Mouse (Mus musculus): ENCODE data around the gene Zcchc14. TPM values are rescaled to one million over a fixed set of nuclear protein-coding genes. Genes with fewer than 3 reads are reported as not detected.

Zcchc14 gene
- polyA plus RNA-seq, 1 experiment, result 0.19 TPM

DNA sequence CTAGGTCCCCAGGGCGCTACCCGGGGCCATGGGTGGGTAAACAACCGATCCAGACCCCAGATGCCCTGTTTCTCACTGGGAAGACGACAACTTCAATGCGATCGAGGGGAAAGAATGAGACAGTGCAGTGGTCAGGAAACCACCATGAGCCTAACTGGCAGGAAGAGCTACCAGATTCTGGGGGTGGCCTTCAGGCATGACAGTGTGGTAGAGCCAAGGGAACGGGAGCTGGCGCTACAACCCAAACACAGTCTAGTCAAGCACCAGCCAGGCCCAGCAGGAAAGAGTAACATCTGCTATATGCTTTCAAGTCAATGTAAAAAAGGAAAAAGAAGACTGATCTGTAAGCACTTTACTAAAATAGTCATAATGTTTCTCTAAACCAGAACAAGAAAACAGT is 16.5 kb downstream of the Zcchc14 start:
- H3K27me3 ChIP-seq (replicated peaks), result peaks cover 80% of the 10 kb centered on the region
- H3K9me3 ChIP-seq, result no peaks in the 10 kb centered on the region
- peaks cover 21% of the 10 kb centered on the region for H3K4me1 ChIP-seq
- H3K36me3 ChIP-seq (replicated peaks; ENCODE audit: low read length), result no peaks in the 10 kb centered on the region
- no peak overlapping the region for H3K4me3 ChIP-seq (replicated peaks)
- TF ChIP-seq FLI1 (IDR thresholded peaks at IDR 0.05; ENCODE audit: low read length) (no peak), GATA1 (IDR thresholded peaks at IDR 0.05; ENCODE audit: borderline replicate concordance, low read length) (no peak)

DNA sequence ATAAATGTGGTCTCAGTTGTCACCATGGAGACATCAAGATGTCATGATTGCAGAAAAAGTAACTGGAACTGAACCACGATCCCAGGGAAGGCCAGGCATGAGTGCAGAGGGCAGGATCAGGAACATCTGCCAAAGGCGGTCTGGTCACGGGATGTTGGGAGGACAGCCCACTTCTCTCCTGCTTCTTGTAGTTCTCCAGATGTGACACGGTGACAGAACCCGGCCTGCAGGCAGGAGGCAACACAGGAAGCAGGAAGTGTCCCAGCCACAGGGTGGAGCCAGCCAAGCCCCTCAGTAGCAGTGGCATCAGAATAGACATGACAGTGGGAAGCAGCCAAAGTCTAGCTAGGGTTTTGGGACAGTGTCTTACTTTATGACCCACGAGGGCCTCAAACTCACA is 17.2 kb downstream of the Zcchc14 start:
- H3K4me1 ChIP-seq, result peaks cover 20% of the 10 kb centered on the region
- TF ChIP-seq GATA1 (IDR thresholded peaks at IDR 0.05; ENCODE audit: borderline replicate concordance, low read length), result no peak
- TF ChIP-seq FLI1 (IDR thresholded peaks at IDR 0.05; ENCODE audit: low read length), result no peak
- H3K27me3 ChIP-seq (replicated peaks), result peaks cover 82% of the 10 kb centered on the region
- H3K9me3 ChIP-seq, result no peaks in the 10 kb centered on the region
- no peaks in the 10 kb centered on the region for H3K36me3 ChIP-seq (replicated peaks; ENCODE audit: low read length)
- peak overlapping the region; percentile 64 for H3K4me3 ChIP-seq (replicated peaks)

DNA sequence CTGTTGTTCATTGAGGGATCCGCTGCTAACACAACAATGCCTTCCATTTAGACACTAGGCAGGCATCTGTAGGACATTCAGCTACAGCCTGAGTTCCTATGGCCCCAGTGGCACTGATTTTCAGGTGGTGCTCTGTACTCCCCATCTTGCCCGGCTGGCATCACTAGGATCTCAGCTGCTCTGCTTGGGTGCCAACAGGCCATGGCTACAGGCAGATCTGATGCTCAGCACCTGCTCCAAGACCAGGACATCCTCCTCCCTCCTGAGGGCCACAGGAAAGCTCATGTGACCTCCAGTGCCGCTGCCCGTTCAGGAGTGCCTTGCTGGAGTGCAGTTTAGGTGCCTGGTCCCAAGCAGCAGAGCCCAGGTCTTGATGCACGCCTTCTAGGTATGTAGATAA is 20.3 kb downstream of the Zcchc14 start:
- TF ChIP-seq FLI1 (IDR thresholded peaks at IDR 0.05; ENCODE audit: low read length) (no peak), GATA1 (IDR thresholded peaks at IDR 0.05; ENCODE audit: borderline replicate concordance, low read length) (no peak)
- peaks cover 20% of the 10 kb centered on the region for H3K4me1 ChIP-seq
- H3K36me3 ChIP-seq (replicated peaks; ENCODE audit: low read length), result no peaks in the 10 kb centered on the region
- no peak overlapping the region for H3K4me3 ChIP-seq (replicated peaks)
- peaks cover 73% of the 10 kb centered on the region for H3K27me3 ChIP-seq (replicated peaks)
- peaks cover 19% of the 10 kb centered on the region for H3K9me3 ChIP-seq

DNA sequence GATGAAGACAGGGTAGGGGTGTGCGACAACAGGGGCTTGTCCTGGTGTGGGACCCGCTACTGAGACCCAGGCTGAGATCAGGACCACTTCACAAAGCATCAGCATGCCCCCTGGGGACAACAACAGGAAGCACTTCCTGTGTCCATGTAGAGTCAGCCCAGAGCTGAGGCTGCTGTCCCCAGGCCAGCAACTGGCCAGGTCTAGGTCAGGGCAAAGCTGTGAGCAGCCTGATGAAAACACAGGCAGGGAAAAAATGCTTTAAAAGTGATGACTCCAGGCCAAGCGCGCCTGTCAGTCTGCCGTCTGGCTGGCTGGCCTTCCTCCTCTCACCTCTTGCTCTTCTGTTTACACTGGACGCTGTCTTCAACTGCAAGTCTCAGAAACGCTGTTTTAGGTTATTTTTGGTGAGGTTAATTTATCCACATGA is 21.0 kb downstream of the Zcchc14 start:
- Histone ChIP-seq H3K4me3 (replicated peaks) (no peak overlapping the region), H3K4me1 (peaks cover 16% of the 10 kb centered on the region), H3K36me3 (replicated peaks; ENCODE audit: low read length) (no peaks in the 10 kb centered on the region), H3K9me3 (peaks cover 21% of the 10 kb centered on the region), H3K27me3 (replicated peaks) (peaks cover 74% of the 10 kb centered on the region)
- no peak for TF ChIP-seq FLI1 (IDR thresholded peaks at IDR 0.05; ENCODE audit: low read length)
- TF ChIP-seq GATA1 (IDR thresholded peaks at IDR 0.05; ENCODE audit: borderline replicate concordance, low read length), result no peak

DNA sequence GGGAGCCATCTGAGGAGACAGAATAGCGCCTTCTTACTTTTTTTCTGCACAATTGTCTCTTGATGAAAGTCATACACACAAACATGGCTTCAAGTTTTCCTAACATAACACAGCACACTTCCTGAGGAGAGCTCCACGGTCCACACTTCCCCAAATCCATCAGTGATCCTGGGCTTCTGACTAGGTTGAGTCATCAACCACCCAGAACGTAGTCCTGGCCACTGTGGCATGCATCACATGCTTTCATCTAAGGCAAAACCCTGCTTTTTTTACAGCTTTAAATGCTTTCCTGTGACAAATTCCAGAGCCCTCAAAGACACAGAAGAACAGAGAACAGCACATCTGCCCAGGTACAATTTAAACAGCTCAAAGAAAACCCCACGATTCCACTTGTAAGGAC is 24.0 kb downstream of the Zcchc14 start:
- TF ChIP-seq GATA1 (IDR thresholded peaks at IDR 0.05; ENCODE audit: borderline replicate concordance, low read length) (no peak), FLI1 (IDR thresholded peaks at IDR 0.05; ENCODE audit: low read length) (no peak)
- no peak overlapping the region for H3K4me3 ChIP-seq (replicated peaks)
- H3K36me3 ChIP-seq (replicated peaks; ENCODE audit: low read length), result no peaks in the 10 kb centered on the region
- H3K27me3 ChIP-seq (replicated peaks), result peaks cover 80% of the 10 kb centered on the region
- H3K4me1 ChIP-seq, result peaks cover 2% of the 10 kb centered on the region
- H3K9me3 ChIP-seq, result peaks cover 21% of the 10 kb centered on the region

DNA sequence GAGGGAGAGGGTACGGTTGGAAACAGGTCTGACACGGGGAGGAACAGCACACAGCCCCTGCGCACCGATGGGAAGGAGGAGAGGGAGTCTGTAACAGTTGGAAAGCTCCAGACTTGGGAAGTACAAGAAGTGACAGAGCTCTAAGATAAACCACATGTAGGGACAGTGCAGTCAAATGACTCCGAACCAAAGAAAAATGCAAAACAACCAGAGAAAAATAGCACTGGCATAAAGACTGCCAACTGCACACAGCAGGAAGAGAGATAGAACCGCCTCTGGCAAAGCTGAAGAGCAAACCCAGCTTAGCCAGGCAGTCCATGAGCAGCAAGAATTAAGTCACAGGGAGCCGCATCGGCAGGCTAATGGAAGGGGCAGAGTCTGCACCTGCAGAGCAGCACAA is 29.7 kb downstream of the Zcchc14 start:
- Histone ChIP-seq H3K27me3 (replicated peaks) (peaks cover 86% of the 10 kb centered on the region), H3K36me3 (replicated peaks; ENCODE audit: low read length) (no peaks in the 10 kb centered on the region), H3K9me3 (peaks cover 8% of the 10 kb centered on the region), H3K4me3 (replicated peaks) (no peak overlapping the region), H3K4me1 (peaks cover 31% of the 10 kb centered on the region)
- TF ChIP-seq GATA1 (IDR thresholded peaks at IDR 0.05; ENCODE audit: borderline replicate concordance, low read length) (no peak), FLI1 (IDR thresholded peaks at IDR 0.05; ENCODE audit: low read length) (no peak)

DNA sequence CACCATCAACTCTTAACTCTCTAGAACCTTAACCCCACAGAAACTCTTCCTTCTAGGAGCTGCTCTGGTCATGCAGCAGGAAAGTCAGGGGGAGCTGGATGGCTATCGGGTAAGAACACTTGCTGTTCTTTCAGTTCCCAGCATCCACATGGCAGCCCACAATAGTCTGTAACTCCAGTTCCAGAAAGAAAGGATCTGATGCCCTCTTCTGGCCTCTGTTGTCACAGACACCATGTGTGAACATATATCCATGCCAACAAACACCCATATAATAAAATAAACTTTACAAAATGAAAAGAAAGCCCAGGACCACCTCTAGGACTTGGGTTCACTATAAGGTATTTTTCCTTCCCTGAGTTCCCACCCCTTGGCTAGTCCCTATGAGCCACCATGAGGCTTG is 30.8 kb downstream of the Zcchc14 start:
- no peak for TF ChIP-seq FLI1 (IDR thresholded peaks at IDR 0.05; ENCODE audit: low read length)
- H3K27me3 ChIP-seq (replicated peaks), result peaks cover 89% of the 10 kb centered on the region
- no peaks in the 10 kb centered on the region for H3K36me3 ChIP-seq (replicated peaks; ENCODE audit: low read length)
- peaks cover 37% of the 10 kb centered on the region for H3K4me1 ChIP-seq
- H3K9me3 ChIP-seq, result no peaks in the 10 kb centered on the region
- H3K4me3 ChIP-seq (replicated peaks), result no peak overlapping the region

DNA sequence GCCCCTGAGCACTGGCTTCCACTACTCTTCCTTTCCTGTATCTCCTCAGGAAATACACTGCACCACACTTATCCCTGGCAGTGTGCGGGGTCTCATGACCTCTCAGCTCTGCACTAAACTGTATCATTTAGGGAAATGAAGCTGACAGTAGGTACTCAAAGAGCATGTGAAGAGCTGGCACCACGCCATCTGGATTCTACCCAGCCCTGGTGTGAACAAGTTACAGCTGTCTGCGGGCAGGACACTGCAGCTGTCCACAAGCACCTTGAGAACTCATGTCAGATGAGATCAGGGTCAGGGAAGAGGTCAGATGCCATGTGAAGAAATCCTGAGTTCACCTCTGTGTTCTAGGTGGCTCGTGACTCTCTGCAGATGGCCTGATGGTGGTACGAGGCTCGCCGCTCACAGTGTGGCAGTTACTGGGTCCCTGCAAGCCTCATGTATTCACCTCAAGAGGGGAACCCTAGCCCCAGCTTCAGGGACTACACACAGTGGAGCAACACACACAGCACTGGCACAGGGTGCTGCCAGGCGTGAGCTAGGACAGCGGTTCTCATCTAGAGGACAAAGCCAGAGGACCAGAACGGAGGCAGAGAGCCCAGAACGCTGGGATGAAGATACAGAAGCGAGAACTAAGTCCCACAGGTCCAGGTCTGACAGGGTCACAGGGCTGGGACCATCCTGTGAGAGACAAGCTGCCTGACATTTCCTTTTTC is 31.7 kb downstream of the Zcchc14 start:
- Histone ChIP-seq H3K4me1 (peaks cover 38% of the 10 kb centered on the region), H3K4me3 (replicated peaks) (no peak overlapping the region), H3K9me3 (no peaks in the 10 kb centered on the region), H3K36me3 (replicated peaks; ENCODE audit: low read length) (no peaks in the 10 kb centered on the region), H3K27me3 (replicated peaks) (peaks cover 87% of the 10 kb centered on the region)
- TF ChIP-seq FLI1 (IDR thresholded peaks at IDR 0.05; ENCODE audit: low read length) (no peak), GATA1 (IDR thresholded peaks at IDR 0.05; ENCODE audit: borderline replicate concordance, low read length) (no peak)

DNA sequence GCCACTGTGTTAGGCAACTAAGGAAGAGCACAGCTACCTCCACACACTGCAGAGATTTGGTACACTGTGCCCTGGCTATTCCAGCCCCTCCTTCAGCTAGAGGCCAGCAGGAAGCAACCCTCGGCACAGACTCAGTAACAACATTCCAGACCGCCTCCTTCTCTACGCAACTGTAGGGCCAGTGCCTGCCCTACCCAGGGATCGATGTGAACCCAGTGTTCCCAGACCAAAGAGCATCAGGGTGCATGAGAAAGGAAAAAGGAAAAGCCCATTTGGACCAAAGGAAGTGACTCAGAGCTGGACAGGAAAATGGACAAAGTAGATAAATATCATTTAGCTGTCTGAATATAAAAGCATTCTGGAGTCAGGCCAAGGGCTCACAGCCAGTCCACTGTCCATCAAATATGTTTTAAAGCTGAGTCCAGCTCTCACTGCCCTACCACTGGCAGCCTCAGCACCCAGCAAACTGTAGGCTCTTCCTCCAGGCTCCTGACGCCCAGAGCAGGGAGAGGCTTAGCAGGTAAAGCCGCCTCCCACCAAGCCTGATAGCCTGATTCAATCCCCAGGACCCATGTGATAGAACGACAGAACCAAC is 33.2 kb downstream of the Zcchc14 start:
- Histone ChIP-seq H3K4me3 (replicated peaks) (peak overlapping the region; percentile 15), H3K36me3 (replicated peaks; ENCODE audit: low read length) (no peaks in the 10 kb centered on the region), H3K27me3 (replicated peaks) (peaks cover 87% of the 10 kb centered on the region), H3K4me1 (peaks cover 38% of the 10 kb centered on the region), H3K9me3 (no peaks in the 10 kb centered on the region)
- TF ChIP-seq GATA1 (IDR thresholded peaks at IDR 0.05; ENCODE audit: borderline replicate concordance, low read length), result no peak
- TF ChIP-seq FLI1 (IDR thresholded peaks at IDR 0.05; ENCODE audit: low read length), result no peak

DNA sequence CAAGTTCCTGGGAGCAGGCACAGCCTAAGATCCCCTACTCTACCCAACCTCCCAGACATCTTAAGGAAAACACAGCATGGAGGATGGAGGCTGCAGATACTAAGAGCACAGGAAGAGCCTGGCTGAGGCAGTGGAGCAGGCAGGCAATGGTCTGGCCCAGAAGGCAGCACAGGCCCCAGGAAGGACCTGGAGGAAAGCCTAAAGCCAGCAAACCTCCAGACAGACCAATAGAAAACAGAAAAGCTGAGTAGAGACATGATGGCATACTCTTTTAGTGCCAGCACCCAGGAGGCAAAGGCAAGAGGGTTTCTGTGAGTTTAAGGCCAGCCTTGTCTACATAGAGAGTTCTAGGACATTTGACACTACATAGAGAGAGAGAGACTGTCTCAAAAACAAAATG is 39.3 kb downstream of the Zcchc14 start:
- H3K36me3 ChIP-seq (replicated peaks; ENCODE audit: low read length), result no peaks in the 10 kb centered on the region
- no peak for TF ChIP-seq GATA1 (IDR thresholded peaks at IDR 0.05; ENCODE audit: borderline replicate concordance, low read length)
- no peak for TF ChIP-seq FLI1 (IDR thresholded peaks at IDR 0.05; ENCODE audit: low read length)
- H3K4me1 ChIP-seq, result peaks cover 18% of the 10 kb centered on the region
- H3K27me3 ChIP-seq (replicated peaks), result peaks cover 88% of the 10 kb centered on the region
- no peaks in the 10 kb centered on the region for H3K9me3 ChIP-seq
- H3K4me3 ChIP-seq (replicated peaks), result no peak overlapping the region

Data from megakaryocyte, embryonic 14.5 days (primary cell).